Mouse (Mus musculus) adrenal gland, postnatal 10 days (tissue): ENCODE measurements around the gene Sfpq. TPM values are rescaled to one million over a fixed set of nuclear protein-coding genes. Genes with fewer than 3 reads are reported as not detected.
"Not testable (repeated sequence)": the region's sequence is repeated elsewhere in the genome, so short reads cannot be mapped to it uniquely, and the experiment has no call there.

Experiments used
- DNase-seq: peaks from one replicate; pipeline ENCODE4 v3.0.0; 2021; ENCODE audit warnings: mixed read lengths
- long read RNA-seq, 2 experiments: library from polyadenylated mRNA; stranded (forward); transcript quantifications; one replicate each; pipeline ENCODE4 v2.0.0; 2021
- total RNA-seq, 2 experiments: library from RNA; stranded (reverse); gene quantifications; 2 replicates each; pipeline ENCODE4 v1.2.3; 2021

The Sfpq gene
- 100 to 1,000 TPM; 204 to 244 TPM for total RNA-seq
- long read RNA-seq, experiment 1, transcript Sfpq-201 (10 exons, 3,465 nt), result major isoform, 63 of 92 reads
- long read RNA-seq, experiment 1, partial matches to known transcripts, result 10 of 92 reads
- long read RNA-seq, experiment 1, other reads (novel, unspliced or antisense), result 19 of 92 reads
- long read RNA-seq, experiment 2, transcript Sfpq-201 (10 exons, 3,465 nt), result major isoform, 39 of 69 reads
- long read RNA-seq, experiment 2, partial matches to known transcripts, result 21 of 69 reads
- long read RNA-seq, experiment 2, other reads (novel, unspliced or antisense), result 9 of 69 reads

GRCm38 (mm10) chr4:127021151-127021945, at the start of gene Sfpq:
Gene Sfpq, plus strand, starts transcription at chr4:127021324.
- peak; percentile 99 for DNase-seq

- peak; percentile 64 for DNase-seq
Measured at GRCm38 (mm10) chr4:126977467-126977866, 43.7 kb upstream of the Sfpq start.

- no peak for DNase-seq
Measured at GRCm38 (mm10) chr4:126978706-126979105, 42.4 kb upstream of the Sfpq start.

- peak; percentile 29 for DNase-seq
Measured at GRCm38 (mm10) chr4:126983321-126983720, 37.8 kb upstream of the Sfpq start.

- peak; percentile 37 for DNase-seq
Measured at GRCm38 (mm10) chr4:126983736-126984525, 37.2 kb upstream of the Sfpq start.

GRCm38 (mm10) chr4:126986768-126987167, 34.4 kb upstream of the Sfpq start:
- no peak for DNase-seq

- peak; percentile 10 for DNase-seq
Measured at GRCm38 (mm10) chr4:126988503-126988902, 32.6 kb upstream of the Sfpq start.

- DNase-seq, result no peak
Measured at GRCm38 (mm10) chr4:126990553-126990952, 30.6 kb upstream of the Sfpq start.

- peak; percentile 24 for DNase-seq
Measured at GRCm38 (mm10) chr4:126992356-126992755, 28.8 kb upstream of the Sfpq start.

- DNase-seq, result not testable (repeated sequence)
Measured at GRCm38 (mm10) chr4:126999372-126999771, 21.8 kb upstream of the Sfpq start.

- peak; percentile 31 for DNase-seq
Measured at GRCm38 (mm10) chr4:127000601-127001105, 20.5 kb upstream of the Sfpq start.

GRCm38 (mm10) chr4:127004384-127004783, 16.7 kb upstream of the Sfpq start:
- no peak for DNase-seq

GRCm38 (mm10) chr4:127005113-127005936, 15.8 kb upstream of the Sfpq start:
- peak; percentile 76 for DNase-seq

GRCm38 (mm10) chr4:127015294-127015993, 5.7 kb upstream of the Sfpq start:
- peak; percentile 88 for DNase-seq

GRCm38 (mm10) chr4:127016366-127016765, 4.8 kb upstream of the Sfpq start:
- DNase-seq, result no peak

- no peak for DNase-seq
Measured at GRCm38 (mm10) chr4:127020411-127021150, 543 bp upstream of the Sfpq start.

GRCm38 (mm10) chr4:127021989-127022626, 984 bp downstream of the Sfpq start:
- peak; percentile 92 for DNase-seq

- DNase-seq, result no peak
Measured at GRCm38 (mm10) chr4:127023201-127023600, 2.1 kb downstream of the Sfpq start.

- DNase-seq, result no peak
Measured at GRCm38 (mm10) chr4:127024240-127024639, 3.1 kb downstream of the Sfpq start.

- DNase-seq, result no peak
Measured at GRCm38 (mm10) chr4:127026826-127027225, 5.7 kb downstream of the Sfpq start.
